Mouse (Mus musculus) mouse embryonic stem cell (cell line): ENCODE results near the gene L3mbtl2.
"Not testable (repeated sequence)": the region's sequence is repeated elsewhere in the genome, so short reads cannot be mapped to it uniquely, and the experiment has no call there.

Source experiments
- in situ Hi-C, 2 experiments: fragments of 300-500 bp; cut with MboI; formaldehyde crosslinking; loops; 1 replicate in 1 of 2; 3 replicates in 1 of 2; pipeline ENCODE4 v1.14.3; 2019 to 2020; ENCODE audit warnings: low sequenced_read_pairs in 2 of 2, low pct_unique_long_range_greater_than_20kb in 1 of 2, mixed read lengths in 1 of 2; ENCODE audit not compliant: unreplicated experiment in 1 of 2

L3mbtl2 gene

GRCm38 (mm10) chr15:81663697-81664561 lies at the start of gene L3mbtl2:
L3mbtl2 (plus strand) TSS chr15:81663889.
- in situ Hi-C loops = no loop called here

DNA sequence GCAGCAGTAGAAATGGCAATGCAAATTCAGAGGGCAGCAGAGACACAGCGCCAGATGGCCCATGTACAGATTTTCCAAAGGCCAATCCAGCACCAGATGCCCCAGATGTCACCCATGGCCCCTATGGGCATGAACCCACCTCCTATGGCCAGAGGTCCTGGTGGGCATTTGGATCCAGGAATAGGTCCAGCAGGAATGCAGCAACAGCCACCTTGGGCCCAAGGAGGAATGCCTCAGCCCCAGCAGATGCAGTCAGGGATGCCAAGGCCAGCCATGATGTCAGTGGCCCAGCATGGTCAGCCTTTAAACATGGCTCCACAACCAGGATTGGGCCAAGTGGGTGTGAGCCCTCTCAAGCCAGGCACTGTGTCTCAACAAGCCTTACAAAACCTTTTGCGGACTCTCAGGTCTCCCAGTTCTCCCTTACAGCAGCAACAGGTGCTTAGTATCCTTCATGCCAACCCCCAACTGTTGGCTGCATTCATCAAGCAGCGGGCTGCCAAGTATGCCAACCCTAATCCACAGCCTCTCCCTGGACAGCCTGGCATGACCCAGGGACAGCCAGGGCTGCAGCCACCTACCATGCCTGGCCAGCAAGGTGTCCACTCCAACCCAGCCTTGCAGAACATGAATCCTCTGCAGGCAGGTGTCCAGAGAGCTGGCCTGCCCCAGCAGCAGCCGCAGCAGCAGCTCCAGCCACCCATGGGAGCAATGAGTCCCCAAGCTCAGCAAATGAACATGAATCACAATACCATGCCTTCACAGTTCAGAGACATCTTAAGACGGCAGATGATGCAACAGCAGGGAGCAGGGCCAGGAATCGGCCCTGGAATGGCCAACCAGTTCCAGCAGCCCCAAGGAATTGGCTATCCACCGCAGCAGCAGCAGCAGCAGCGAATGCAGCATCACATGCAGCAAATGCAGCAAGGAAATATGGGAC lies 13.9 kb upstream of the L3mbtl2 start:
- in situ Hi-C loops = no loop called here

DNA sequence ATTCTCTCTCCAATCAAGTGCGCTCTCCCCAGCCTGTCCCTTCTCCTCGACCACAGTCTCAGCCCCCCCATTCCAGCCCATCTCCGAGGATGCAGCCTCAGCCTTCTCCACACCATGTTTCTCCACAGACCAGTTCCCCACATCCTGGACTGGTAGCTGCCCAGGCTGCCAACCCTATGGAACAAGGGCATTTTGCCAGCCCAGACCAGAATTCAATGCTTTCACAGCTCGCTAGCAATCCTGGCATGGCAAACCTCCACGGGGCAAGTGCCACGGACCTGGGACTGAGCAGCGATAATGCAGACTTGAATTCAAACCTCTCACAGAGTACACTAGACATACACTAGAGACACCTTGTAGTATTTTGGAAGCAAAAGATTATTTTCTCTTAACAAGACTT lies 13.1 kb upstream of the L3mbtl2 start:
- in situ Hi-C loops = no loop called here

- in situ Hi-C loops = no loop called here
These were observed 2.0 kb upstream of the L3mbtl2 start for GRCm38 (mm10) chr15:81661701-81662100.

GRCm38 (mm10) chr15:81663281-81663680 lies 408 bp upstream of the L3mbtl2 start:
- in situ Hi-C loops = no loop called here

- in situ Hi-C loops = no loop called here
These were observed 3.3 kb downstream of the L3mbtl2 start for GRCm38 (mm10) chr15:81666957-81667356.

GRCm38 (mm10) chr15:81670231-81670640 lies 6.5 kb downstream of the L3mbtl2 start:
- in situ Hi-C loops = no loop called here

- in situ Hi-C loops = no loop called here
These were observed 12.9 kb downstream of the L3mbtl2 start for GRCm38 (mm10) chr15:81676637-81677036.

- in situ Hi-C loops = no loop called here
These were observed 16.7 kb downstream of the L3mbtl2 start for GRCm38 (mm10) chr15:81680301-81680805.

DNA sequence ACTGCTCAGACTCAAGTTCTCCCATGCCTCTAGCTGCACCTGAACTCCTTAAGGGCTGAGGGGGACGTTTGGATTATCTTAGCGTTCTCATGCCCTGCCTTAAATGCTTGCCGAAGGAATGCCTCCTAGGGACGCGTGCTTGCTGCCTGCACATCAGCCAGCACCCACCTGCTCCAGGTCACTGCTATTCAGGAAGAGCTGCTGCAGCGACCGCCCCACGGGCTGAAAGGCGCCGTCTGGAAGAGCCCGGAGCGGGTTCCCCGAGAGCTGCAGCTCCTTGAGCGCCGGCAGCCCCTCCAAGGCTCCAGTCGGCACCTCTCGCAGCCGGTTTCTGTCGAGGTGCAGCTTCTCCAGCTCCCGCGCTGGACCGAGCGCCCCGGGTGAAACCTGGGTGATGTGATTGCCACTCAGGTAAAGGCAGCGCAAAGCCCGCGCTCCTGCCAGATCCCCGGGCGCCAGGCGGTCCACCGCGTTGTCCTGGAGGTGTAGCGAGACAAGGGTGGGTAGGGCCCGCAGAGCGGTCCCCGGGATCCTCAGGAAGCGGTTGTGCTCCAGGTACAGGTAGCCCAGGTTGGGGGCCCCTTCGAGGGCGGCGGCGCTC lies 29.8 kb downstream of the L3mbtl2 start:
- in situ Hi-C loops = no loop called here

- in situ Hi-C loops = no loop called here
These were observed 30.5 kb downstream of the L3mbtl2 start for GRCm38 (mm10) chr15:81693967-81694881.

DNA sequence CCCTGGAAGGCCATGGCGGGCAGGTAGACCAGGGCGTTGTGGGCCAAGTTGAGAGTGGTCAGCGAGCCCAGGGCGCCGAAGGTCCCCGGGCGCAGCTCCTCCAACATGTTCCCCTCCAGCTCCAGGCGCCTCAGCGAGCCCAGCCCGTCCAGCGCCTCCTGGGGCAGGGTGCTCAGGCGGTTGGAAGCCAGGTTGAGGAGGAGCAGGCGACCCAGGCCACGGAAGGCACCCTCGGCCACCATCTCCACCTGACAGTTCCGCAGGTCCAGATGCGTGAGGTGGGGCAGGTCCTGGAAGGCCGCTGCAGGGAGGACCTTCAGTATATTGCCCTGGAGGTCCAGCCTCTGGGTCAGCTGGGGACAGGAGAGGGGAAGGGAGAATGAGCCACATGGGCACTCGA lies 31.2 kb downstream of the L3mbtl2 start:
- in situ Hi-C loops = no loop called here

DNA sequence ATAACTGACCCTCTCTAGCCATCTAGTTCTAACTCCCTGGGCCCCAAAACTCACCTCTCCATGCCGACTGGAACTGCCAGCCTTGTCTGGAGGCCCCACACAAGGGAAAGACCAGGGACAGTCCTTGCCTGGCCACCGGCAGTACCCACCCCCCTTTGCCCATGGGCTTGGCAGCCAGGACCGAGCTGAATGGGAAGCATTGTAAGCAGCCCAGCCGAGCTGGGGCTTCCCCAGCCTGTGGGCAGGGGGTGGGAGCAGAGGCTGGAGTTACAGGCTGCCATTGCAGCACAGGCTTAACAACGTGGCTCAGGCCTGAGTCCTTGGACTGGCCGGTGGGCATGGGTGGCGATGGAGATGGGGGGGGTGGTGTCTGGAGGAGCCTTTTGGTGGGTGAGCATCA lies 33.5 kb downstream of the L3mbtl2 start, which contains the start of gene Chadl:
Gene Chadl, minus strand, starts transcription at position 113 of the 400 bp plus-strand sequence.
- in situ Hi-C loops = no loop called here

DNA sequence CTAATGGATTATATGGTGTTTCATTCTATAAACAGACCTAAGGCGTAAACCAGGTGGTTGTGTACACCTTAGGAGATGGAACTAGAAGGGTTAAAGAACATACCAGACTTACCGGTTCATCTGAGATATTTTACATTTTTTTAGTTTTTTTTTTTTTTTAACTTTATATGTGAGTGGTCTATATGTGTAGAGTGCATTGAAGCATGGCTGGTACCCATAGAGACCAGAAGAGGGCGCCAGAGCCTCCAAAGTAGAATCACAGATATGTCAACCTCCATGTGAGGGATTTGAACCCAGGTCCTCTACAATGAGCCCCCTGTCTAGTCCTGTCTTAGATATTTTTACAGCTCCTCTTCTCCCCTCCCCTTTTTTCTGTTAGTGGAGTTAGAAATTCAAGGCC lies 34.2 kb downstream of the L3mbtl2 start:
- in situ Hi-C loops = no loop called here

- in situ Hi-C loops = no loop called here
These were observed 34.8 kb downstream of the L3mbtl2 start for GRCm38 (mm10) chr15:81698532-81698931.

- in situ Hi-C loops = no loop called here
These were observed 36.5 kb downstream of the L3mbtl2 start for GRCm38 (mm10) chr15:81700161-81700560.

GRCm38 (mm10) chr15:81700601-81701000 lies 36.9 kb downstream of the L3mbtl2 start:
- in situ Hi-C loops = no loop called here

- in situ Hi-C loops = not testable (repeated sequence)
These were observed 37.7 kb downstream of the L3mbtl2 start for GRCm38 (mm10) chr15:81701350-81701749.
